Mouse (Mus musculus): ENCODE measurements at regions not wholly inside any gene's neighbourhood (a gene's known extent, or its start where the extent isn't known, plus 50 kb on each side); places are given as distances from the start of the nearest gene placed in this dataset.

- H3K27ac ChIP-seq (replicated peaks): no peak overlapping the region
- H3K4me3 ChIP-seq: no peak overlapping the region
- no peaks in the 10 kb centered on the region; the same call in 1 of the 2 replicates for H3K9me3 ChIP-seq (replicated peaks)
- H3K36me3 ChIP-seq: no peaks in the 10 kb centered on the region
- WGBS: 93% methylated on average over 9 of the region's 9 CpGs
- DNase-seq (ENCODE audit: low spot score): no peak
- no peaks in the 10 kb centered on the region for H3K27me3 ChIP-seq (ENCODE audit: low read depth, poor library complexity, severe bottlenecking)
- H3K4me1 ChIP-seq: no peaks in the 10 kb centered on the region
Measured at GRCm38 (mm10) chr10:24448001-24448561, 147.2 kb upstream of the Ccn2 start.

DNA sequence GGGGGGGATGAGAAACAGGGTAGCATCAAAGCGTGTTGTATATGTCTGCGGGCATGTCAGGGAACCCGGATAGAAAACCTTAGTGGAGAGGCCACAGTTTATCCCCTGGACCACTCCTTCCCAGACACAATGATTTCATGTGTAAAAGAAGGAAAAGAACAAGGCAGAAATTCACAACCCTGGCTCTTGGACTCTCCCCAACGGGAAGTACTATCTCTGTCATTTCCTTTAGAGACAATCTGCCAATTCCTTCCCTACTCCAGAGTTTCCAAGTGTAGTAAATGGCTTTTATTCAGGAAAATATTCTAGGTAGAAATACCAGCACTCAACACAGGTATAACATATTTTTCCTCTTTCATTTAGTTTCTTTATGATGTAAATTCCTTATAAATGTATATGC is 141.7 kb upstream of the Ccn2 start:
- no peaks in the 10 kb centered on the region for H3K36me3 ChIP-seq
- no peaks in the 10 kb centered on the region; the same call in 1 of the 2 replicates for H3K9me3 ChIP-seq (replicated peaks)
- whole genome bisulfite sequencing: 85% methylated on average over 4 of the region's 4 CpGs
- H3K4me1 ChIP-seq: no peaks in the 10 kb centered on the region
- H3K4me3 ChIP-seq: no peak overlapping the region
- H3K27ac ChIP-seq (replicated peaks): no peak overlapping the region
- H3K27me3 ChIP-seq (ENCODE audit: low read depth, poor library complexity, severe bottlenecking): no peaks in the 10 kb centered on the region
- DNase-seq (ENCODE audit: low spot score): no peak

DNA sequence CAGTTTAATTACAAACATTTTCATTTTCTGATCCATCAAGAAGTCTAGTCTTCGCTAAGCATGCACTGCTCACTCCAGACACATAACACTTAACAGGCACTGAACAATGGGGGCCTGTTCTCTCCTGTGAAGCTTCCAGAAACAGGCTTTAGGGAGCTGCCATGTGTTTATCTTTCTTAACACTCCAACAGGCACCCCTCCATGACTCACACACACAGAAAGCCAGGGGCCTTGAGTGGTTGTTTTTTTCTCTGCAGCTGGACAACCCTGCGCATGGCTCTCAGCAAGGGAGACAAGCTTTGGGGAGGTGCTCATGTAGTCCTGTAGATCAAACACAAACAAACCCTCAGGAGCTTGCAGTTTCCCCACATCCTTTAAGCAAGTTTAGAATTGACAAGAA is 136.6 kb upstream of the Ccn2 start:
- H3K4me3 ChIP-seq: no peak overlapping the region
- no peak for DNase-seq (ENCODE audit: low spot score)
- H3K36me3 ChIP-seq: no peaks in the 10 kb centered on the region
- H3K27me3 ChIP-seq (ENCODE audit: low read depth, poor library complexity, severe bottlenecking): no peaks in the 10 kb centered on the region
- no peaks in the 10 kb centered on the region for H3K4me1 ChIP-seq
- no peaks in the 10 kb centered on the region for H3K9me3 ChIP-seq (replicated peaks)
- no peak overlapping the region for H3K27ac ChIP-seq (replicated peaks)
- 66% methylated on average over 2 of the region's 2 CpGs for WGBS

- no peaks in the 10 kb centered on the region for H3K9me3 ChIP-seq (replicated peaks)
- H3K4me3 ChIP-seq: no peak overlapping the region
- no peaks in the 10 kb centered on the region for H3K27me3 ChIP-seq (ENCODE audit: low read depth, poor library complexity, severe bottlenecking)
- no peak for DNase-seq (ENCODE audit: low spot score)
- no peak overlapping the region for H3K27ac ChIP-seq (replicated peaks)
- no peaks in the 10 kb centered on the region for H3K36me3 ChIP-seq
- no peaks in the 10 kb centered on the region for H3K4me1 ChIP-seq
- 92% methylated on average over 1 of the region's 1 CpGs for WGBS
Measured at GRCm38 (mm10) chr10:24463873-24464272, 131.4 kb upstream of the Ccn2 start.

DNA sequence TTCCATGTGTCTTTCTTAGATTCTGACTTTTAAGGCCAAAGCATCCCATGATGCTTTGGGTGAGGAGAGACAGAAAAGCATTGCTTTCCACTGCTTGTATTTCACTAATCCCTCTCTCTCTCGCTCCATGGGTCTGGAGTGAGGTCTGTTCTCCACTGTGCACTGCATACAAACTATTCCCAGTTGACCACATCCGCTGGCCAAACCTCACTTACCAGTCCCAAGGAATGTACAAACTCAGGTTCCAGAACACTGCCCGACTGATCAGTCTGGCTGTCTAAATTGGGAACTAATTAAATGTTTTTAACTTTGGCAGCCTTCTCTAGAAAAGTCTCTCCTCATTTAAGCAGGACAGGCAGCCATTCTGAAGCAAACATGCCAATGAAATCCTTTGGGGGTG is 130.9 kb upstream of the Ccn2 start:
- H3K36me3 ChIP-seq: no peaks in the 10 kb centered on the region
- H3K9me3 ChIP-seq (replicated peaks): no peaks in the 10 kb centered on the region
- H3K27ac ChIP-seq (replicated peaks): no peak overlapping the region
- no peaks in the 10 kb centered on the region for H3K27me3 ChIP-seq (ENCODE audit: low read depth, poor library complexity, severe bottlenecking)
- no peaks in the 10 kb centered on the region for H3K4me1 ChIP-seq
- H3K4me3 ChIP-seq: no peak overlapping the region
- DNase-seq (ENCODE audit: low spot score): no peak
- WGBS: 80% methylated on average over 3 of the region's 3 CpGs

DNA sequence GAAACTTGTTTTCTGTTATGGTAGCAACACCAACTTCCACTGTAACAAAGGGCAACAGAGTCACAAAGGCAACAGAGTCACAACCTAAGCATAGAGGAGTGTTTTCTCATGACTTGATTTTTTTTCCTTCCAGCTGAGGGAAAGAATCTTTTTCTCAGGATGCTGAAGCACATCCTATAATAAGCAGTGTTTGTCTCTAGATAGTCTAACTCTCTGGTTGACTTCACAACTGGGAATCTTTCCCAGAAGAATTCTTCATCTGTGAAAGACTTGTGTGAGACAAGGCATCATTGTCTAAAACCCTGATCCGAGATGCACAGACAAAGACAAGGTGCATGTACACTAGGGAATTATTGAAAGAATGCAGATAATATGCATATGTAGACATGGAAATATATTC is 125.5 kb upstream of the Ccn2 start:
- DNase-seq (ENCODE audit: low spot score): no peak
- no peaks in the 10 kb centered on the region for H3K36me3 ChIP-seq
- H3K4me3 ChIP-seq: no peak overlapping the region
- H3K9me3 ChIP-seq (replicated peaks): no peaks in the 10 kb centered on the region
- H3K4me1 ChIP-seq: no peaks in the 10 kb centered on the region
- no peaks in the 10 kb centered on the region for H3K27me3 ChIP-seq (ENCODE audit: low read depth, poor library complexity, severe bottlenecking)
- WGBS: 98% methylated on average over 1 of the region's 1 CpGs
- no peak overlapping the region for H3K27ac ChIP-seq (replicated peaks)

- no peak overlapping the region for H3K4me3 ChIP-seq
- no peaks in the 10 kb centered on the region for H3K4me1 ChIP-seq
- H3K36me3 ChIP-seq: no peaks in the 10 kb centered on the region
- no peaks in the 10 kb centered on the region for H3K9me3 ChIP-seq (replicated peaks)
- no peak overlapping the region for H3K27ac ChIP-seq (replicated peaks)
- WGBS: 83% methylated on average over 2 of the region's 2 CpGs
- no peak for DNase-seq (ENCODE audit: low spot score)
- H3K27me3 ChIP-seq (ENCODE audit: low read depth, poor library complexity, severe bottlenecking): no peaks in the 10 kb centered on the region
Measured at GRCm38 (mm10) chr10:24471521-24471920, 123.7 kb upstream of the Ccn2 start.

- H3K9me3 ChIP-seq (replicated peaks): no peaks in the 10 kb centered on the region
- no peaks in the 10 kb centered on the region for H3K27me3 ChIP-seq (ENCODE audit: low read depth, poor library complexity, severe bottlenecking)
- no peaks in the 10 kb centered on the region for H3K4me1 ChIP-seq
- H3K27ac ChIP-seq (replicated peaks): no peak overlapping the region
- H3K4me3 ChIP-seq: no peak overlapping the region
- DNase-seq (ENCODE audit: low spot score): no peak
- no peaks in the 10 kb centered on the region for H3K36me3 ChIP-seq
Measured at GRCm38 (mm10) chr10:24476288-24476687, 119.0 kb upstream of the Ccn2 start.

DNA sequence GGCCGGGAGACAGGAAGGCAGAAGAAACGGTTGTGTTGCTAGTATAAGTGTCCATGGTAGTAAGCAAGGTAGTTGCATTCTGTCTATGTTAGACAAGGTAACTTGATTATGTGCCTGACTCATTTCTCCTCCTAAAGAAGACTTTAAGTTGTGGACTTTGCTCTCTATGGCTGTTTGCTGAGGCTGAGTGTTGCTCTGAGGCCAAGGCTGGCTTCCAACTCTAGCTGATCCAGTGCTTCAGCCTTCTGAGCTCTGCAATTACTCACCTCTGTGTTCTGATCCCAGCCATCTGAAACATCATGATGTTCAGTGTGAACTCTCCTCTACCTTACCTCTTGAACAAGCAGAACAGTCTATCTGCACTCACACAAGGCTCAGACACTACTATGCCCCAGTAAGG is 116.7 kb upstream of the Ccn2 start:
- H3K36me3 ChIP-seq: no peaks in the 10 kb centered on the region
- no peaks in the 10 kb centered on the region for H3K4me1 ChIP-seq
- no peak for DNase-seq (ENCODE audit: low spot score)
- H3K27ac ChIP-seq (replicated peaks): no peak overlapping the region
- H3K27me3 ChIP-seq (ENCODE audit: low read depth, poor library complexity, severe bottlenecking): no peaks in the 10 kb centered on the region
- H3K9me3 ChIP-seq (replicated peaks): no peaks in the 10 kb centered on the region
- no peak overlapping the region for H3K4me3 ChIP-seq
- 94% methylated on average over 2 of the region's 2 CpGs for WGBS

- Histone ChIP-seq H3K27ac (replicated peaks) (no peak overlapping the region), H3K4me1 (no peaks in the 10 kb centered on the region; the same call in 1 of the 2 replicates), H3K36me3 (no peaks in the 10 kb centered on the region), H3K4me3 (no peak overlapping the region), H3K9me3 (replicated peaks) (no peaks in the 10 kb centered on the region), H3K27me3 (ENCODE audit: low read depth, poor library complexity, severe bottlenecking) (no peaks in the 10 kb centered on the region)
- WGBS: 88% methylated on average over 11 of the region's 11 CpGs
- DNase-seq (ENCODE audit: low spot score): no peak
Measured at GRCm38 (mm10) chr10:24479148-24479547, 116.1 kb upstream of the Ccn2 start.

GRCm38 (mm10) chr10:24481926-24482612 is 113.2 kb upstream of the Ccn2 start:
- Histone ChIP-seq H3K4me1 (peaks cover 6% of the 10 kb centered on the region; the same call in 1 of the 2 replicates), H3K36me3 (no peaks in the 10 kb centered on the region), H3K9me3 (replicated peaks) (no peaks in the 10 kb centered on the region), H3K4me3 (no peak overlapping the region), H3K27ac (replicated peaks) (no peak overlapping the region), H3K27me3 (ENCODE audit: low read depth, poor library complexity, severe bottlenecking) (no peaks in the 10 kb centered on the region)
- DNase-seq (ENCODE audit: low spot score): no peak
- 85% methylated on average over 9 of the region's 9 CpGs for WGBS

GRCm38 (mm10) chr10:24483053-24483452 is 112.2 kb upstream of the Ccn2 start:
- no peak overlapping the region for H3K4me3 ChIP-seq
- DNase-seq (ENCODE audit: low spot score): no peak
- no peaks in the 10 kb centered on the region for H3K9me3 ChIP-seq (replicated peaks)
- H3K27ac ChIP-seq (replicated peaks): no peak overlapping the region
- no peaks in the 10 kb centered on the region for H3K36me3 ChIP-seq
- peaks cover 6% of the 10 kb centered on the region; the same call in 1 of the 2 replicates for H3K4me1 ChIP-seq
- H3K27me3 ChIP-seq (ENCODE audit: low read depth, poor library complexity, severe bottlenecking): no peaks in the 10 kb centered on the region
- WGBS: 90% methylated on average over 3 of the region's 3 CpGs

- DNase-seq (ENCODE audit: low spot score): no peak
- Histone ChIP-seq H3K4me1 (peaks cover 6% of the 10 kb centered on the region; the same call in 1 of the 2 replicates), H3K27ac (replicated peaks) (no peak overlapping the region), H3K27me3 (ENCODE audit: low read depth, poor library complexity, severe bottlenecking) (no peaks in the 10 kb centered on the region), H3K9me3 (replicated peaks) (no peaks in the 10 kb centered on the region), H3K36me3 (no peaks in the 10 kb centered on the region), H3K4me3 (no peak overlapping the region)
- 44% methylated on average over 5 of the region's 5 CpGs for WGBS
Measured at GRCm38 (mm10) chr10:24484101-24484660, 111.1 kb upstream of the Ccn2 start.

Measured in midbrain, embryonic 10.5 days (tissue).